Mouse (Mus musculus) kidney, postnatal 10 days (tissue): ENCODE results near the gene Lrfn4.

Experiments
- DNase-seq: peaks from one replicate; pipeline ENCODE4 v3.0.0; 2021; ENCODE audit warnings: mixed read lengths

The Lrfn4 gene

GRCm38 (mm10) chr19:4568832-4569231, 46.6 kb downstream of the Lrfn4 start:
- DNase-seq = no peak

- DNase-seq = no peak
These were observed 47.8 kb downstream of the Lrfn4 start for GRCm38 (mm10) chr19:4567665-4568064.

GRCm38 (mm10) chr19:4566880-4567279, 48.6 kb downstream of the Lrfn4 start:
- no peak for DNase-seq

- DNase-seq = no peak
These were observed 49.8 kb downstream of the Lrfn4 start for GRCm38 (mm10) chr19:4565678-4566077.
